Mouse (Mus musculus): Measurements from ENCODE around the gene Nup98. TPM values are rescaled to one million over a fixed set of nuclear protein-coding genes. Genes with fewer than 3 reads are reported as not detected.

Nup98 gene
- polyA plus RNA-seq, 1 experiment, result 0.81 TPM

DNA sequence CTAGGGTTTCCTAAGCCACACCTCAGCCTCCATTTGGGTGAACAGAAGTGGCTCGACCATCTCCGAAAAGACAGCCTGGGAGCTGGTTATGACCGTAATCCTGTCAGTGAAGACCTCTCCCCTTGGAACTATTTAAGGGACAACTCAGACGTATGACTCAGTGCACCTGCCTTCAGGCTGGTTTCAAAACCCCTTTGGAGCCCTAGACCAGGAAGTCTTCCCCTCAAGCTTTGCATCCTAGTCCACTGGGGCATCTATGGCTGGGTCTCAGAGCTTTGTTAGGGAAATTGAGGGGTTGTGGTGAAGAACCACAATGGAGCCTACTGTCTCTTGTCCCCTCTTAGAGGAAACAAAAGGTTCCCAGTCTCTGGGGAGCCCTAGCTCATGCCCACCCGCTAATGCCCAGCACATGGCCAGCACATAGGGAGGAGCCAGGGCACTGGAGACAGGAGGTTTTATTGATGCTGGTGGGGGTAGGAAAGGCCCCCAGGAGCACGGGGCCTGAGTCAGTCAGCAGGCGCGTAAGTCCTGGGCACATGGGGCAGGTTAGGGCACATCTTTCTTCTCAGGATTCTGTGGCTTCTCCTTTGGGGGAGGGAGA lies 28.8 kb upstream of the Nup98 start:
- no peak overlapping the region for H3K4me3 ChIP-seq (replicated peaks)
- H3K4me1 ChIP-seq, result peaks cover 69% of the 10 kb centered on the region
- peaks cover 92% of the 10 kb centered on the region for H3K36me3 ChIP-seq (replicated peaks; ENCODE audit: low read length)
- no peak for TF ChIP-seq FLI1 (IDR thresholded peaks at IDR 0.05; ENCODE audit: low read length)
- TF ChIP-seq GATA1 (IDR thresholded peaks at IDR 0.05; ENCODE audit: borderline replicate concordance, low read length), result no peak
- H3K9me3 ChIP-seq, result no peaks in the 10 kb centered on the region
- H3K27me3 ChIP-seq (replicated peaks), result no peaks in the 10 kb centered on the region

- H3K27me3 ChIP-seq (replicated peaks), result no peaks in the 10 kb centered on the region
- peaks cover 49% of the 10 kb centered on the region for H3K4me1 ChIP-seq
- no peaks in the 10 kb centered on the region for H3K9me3 ChIP-seq
- H3K36me3 ChIP-seq (replicated peaks; ENCODE audit: low read length), result peaks cover 48% of the 10 kb centered on the region
- no peak overlapping the region for H3K4me3 ChIP-seq (replicated peaks)
- TF ChIP-seq FLI1 (IDR thresholded peaks at IDR 0.05; ENCODE audit: low read length) (no peak), GATA1 (IDR thresholded peaks at IDR 0.05; ENCODE audit: borderline replicate concordance, low read length) (no peak)
These were observed 23.1 kb upstream of the Nup98 start for GRCm38 (mm10) chr7:102233059-102233458.

DNA sequence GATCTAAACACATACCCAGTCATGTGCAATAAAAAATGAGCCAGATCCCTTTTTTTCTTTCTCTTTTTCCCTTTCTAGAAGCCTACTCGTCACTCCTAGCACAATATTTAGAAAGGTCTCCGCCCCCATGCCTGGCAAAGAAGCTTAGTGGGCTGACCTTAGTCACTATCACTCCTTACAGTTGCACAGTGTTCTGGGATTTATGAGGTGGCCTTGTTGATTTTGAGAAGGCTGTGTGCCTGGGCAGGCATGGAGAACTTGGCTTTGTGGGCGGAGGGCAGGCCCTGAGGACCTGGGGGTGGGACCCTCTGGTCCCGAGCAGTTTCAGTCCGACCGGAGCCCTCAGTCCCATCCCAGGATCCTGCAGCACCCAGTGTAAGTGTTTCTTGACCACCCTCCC lies 19.8 kb upstream of the Nup98 start:
- Histone ChIP-seq H3K4me3 (replicated peaks) (no peak overlapping the region), H3K9me3 (no peaks in the 10 kb centered on the region), H3K36me3 (replicated peaks; ENCODE audit: low read length) (peaks cover 40% of the 10 kb centered on the region), H3K27me3 (replicated peaks) (no peaks in the 10 kb centered on the region), H3K4me1 (peaks cover 37% of the 10 kb centered on the region)
- TF ChIP-seq FLI1 (IDR thresholded peaks at IDR 0.05; ENCODE audit: low read length) (no peak), GATA1 (IDR thresholded peaks at IDR 0.05; ENCODE audit: borderline replicate concordance, low read length) (no peak)

GRCm38 (mm10) chr7:102228049-102228670 lies 18.2 kb upstream of the Nup98 start:
- Histone ChIP-seq H3K4me3 (replicated peaks) (no peak overlapping the region), H3K4me1 (peaks cover 45% of the 10 kb centered on the region), H3K36me3 (replicated peaks; ENCODE audit: low read length) (peaks cover 36% of the 10 kb centered on the region), H3K9me3 (no peaks in the 10 kb centered on the region), H3K27me3 (replicated peaks) (no peaks in the 10 kb centered on the region)
- TF ChIP-seq GATA1 (IDR thresholded peaks at IDR 0.05; ENCODE audit: borderline replicate concordance, low read length), result no peak

DNA sequence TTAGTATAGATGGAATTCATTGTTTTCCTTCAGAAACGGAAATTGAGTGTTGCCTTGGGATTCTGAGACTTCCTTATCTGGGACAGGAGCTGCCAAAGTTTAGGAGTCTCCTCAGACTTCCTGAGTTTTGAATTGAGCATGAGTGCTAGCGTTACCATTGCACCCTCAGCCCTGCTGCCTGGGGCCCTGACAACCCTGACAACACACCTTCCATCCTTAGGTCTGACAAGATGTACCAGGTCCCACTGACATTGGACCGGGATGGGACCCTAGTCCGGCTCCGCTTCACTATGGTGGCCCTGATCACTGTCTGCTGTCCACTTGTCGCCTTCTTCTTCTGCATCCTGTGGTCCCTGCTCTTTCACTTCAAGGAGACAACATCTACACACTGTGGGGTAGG lies 16.1 kb upstream of the Nup98 start:
- H3K9me3 ChIP-seq, result no peaks in the 10 kb centered on the region
- TF ChIP-seq GATA1 (IDR thresholded peaks at IDR 0.05; ENCODE audit: borderline replicate concordance, low read length) (no peak), FLI1 (IDR thresholded peaks at IDR 0.05; ENCODE audit: low read length) (no peak)
- peaks cover 47% of the 10 kb centered on the region for H3K4me1 ChIP-seq
- no peak overlapping the region for H3K4me3 ChIP-seq (replicated peaks)
- H3K36me3 ChIP-seq (replicated peaks; ENCODE audit: low read length), result peaks cover 29% of the 10 kb centered on the region
- no peaks in the 10 kb centered on the region for H3K27me3 ChIP-seq (replicated peaks)

GRCm38 (mm10) chr7:102223883-102224738 lies 14.1 kb upstream of the Nup98 start:
- H3K27me3 ChIP-seq (replicated peaks), result no peaks in the 10 kb centered on the region
- peaks cover 26% of the 10 kb centered on the region for H3K36me3 ChIP-seq (replicated peaks; ENCODE audit: low read length)
- peaks cover 35% of the 10 kb centered on the region for H3K4me1 ChIP-seq
- H3K4me3 ChIP-seq (replicated peaks), result peak overlapping the region; percentile 14
- TF ChIP-seq GATA1 (IDR thresholded peaks at IDR 0.05; ENCODE audit: borderline replicate concordance, low read length) (no peak), FLI1 (IDR thresholded peaks at IDR 0.05; ENCODE audit: low read length) (no peak)
- no peaks in the 10 kb centered on the region for H3K9me3 ChIP-seq

GRCm38 (mm10) chr7:102222830-102223556 lies 13.0 kb upstream of the Nup98 start:
- Histone ChIP-seq H3K9me3 (no peaks in the 10 kb centered on the region), H3K4me3 (replicated peaks) (peak overlapping the region; percentile 93), H3K27me3 (replicated peaks) (no peaks in the 10 kb centered on the region), H3K36me3 (replicated peaks; ENCODE audit: low read length) (peaks cover 23% of the 10 kb centered on the region), H3K4me1 (peaks cover 37% of the 10 kb centered on the region)
- TF ChIP-seq FLI1 (IDR thresholded peaks at IDR 0.05; ENCODE audit: low read length) (no peak), GATA1 (IDR thresholded peaks at IDR 0.05; ENCODE audit: borderline replicate concordance, low read length) (no peak)

DNA sequence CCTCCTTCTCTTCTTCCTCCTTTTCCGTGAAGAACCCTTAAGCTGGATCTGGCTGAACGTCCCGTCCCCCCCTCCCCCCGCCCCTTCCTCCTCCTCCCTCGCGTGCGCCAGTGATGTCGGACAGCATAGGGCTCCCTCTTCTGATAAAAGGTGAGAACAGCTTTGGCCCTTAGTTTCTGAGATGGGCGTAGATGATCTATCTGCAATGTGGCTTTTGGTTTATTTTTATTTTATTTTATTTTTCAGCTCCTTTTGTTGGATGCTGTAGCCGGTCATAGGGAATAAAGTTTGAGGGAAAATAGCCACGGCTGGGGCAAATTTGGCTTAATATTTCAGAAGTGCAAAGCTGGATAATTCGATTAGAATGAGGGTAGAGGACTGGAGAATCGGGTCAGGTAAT lies 12.4 kb upstream of the Nup98 start:
- Histone ChIP-seq H3K4me1 (peaks cover 42% of the 10 kb centered on the region), H3K9me3 (no peaks in the 10 kb centered on the region), H3K36me3 (replicated peaks; ENCODE audit: low read length) (peaks cover 18% of the 10 kb centered on the region), H3K27me3 (replicated peaks) (no peaks in the 10 kb centered on the region), H3K4me3 (replicated peaks) (peak overlapping the region; percentile 93)
- TF ChIP-seq FLI1 (IDR thresholded peaks at IDR 0.05; ENCODE audit: low read length), result no peak
- no peak for TF ChIP-seq GATA1 (IDR thresholded peaks at IDR 0.05; ENCODE audit: borderline replicate concordance, low read length)

DNA sequence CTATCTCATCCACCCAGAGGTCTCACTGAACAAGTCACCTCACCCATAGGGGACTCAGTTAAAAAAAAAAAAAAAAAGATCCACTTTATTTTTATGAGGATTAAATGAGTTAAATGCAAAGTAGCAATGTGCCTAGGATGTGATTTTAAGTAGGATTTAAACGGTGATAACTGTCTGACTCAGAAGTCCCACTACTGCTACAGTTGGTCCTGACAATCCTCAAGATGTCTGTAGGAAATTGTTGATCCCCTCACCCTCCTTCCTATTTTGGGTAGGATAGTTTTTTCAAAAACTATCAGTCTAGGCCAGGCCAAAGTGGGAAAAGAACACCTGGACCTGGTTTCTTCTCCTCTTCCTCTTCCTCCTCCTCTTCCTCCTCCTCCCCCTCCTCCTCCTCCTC lies 11.9 kb upstream of the Nup98 start:
- no peaks in the 10 kb centered on the region for H3K27me3 ChIP-seq (replicated peaks)
- peaks cover 46% of the 10 kb centered on the region for H3K4me1 ChIP-seq
- no peak for TF ChIP-seq GATA1 (IDR thresholded peaks at IDR 0.05; ENCODE audit: borderline replicate concordance, low read length)
- no peak for TF ChIP-seq FLI1 (IDR thresholded peaks at IDR 0.05; ENCODE audit: low read length)
- H3K9me3 ChIP-seq, result no peaks in the 10 kb centered on the region
- H3K36me3 ChIP-seq (replicated peaks; ENCODE audit: low read length), result peaks cover 14% of the 10 kb centered on the region
- H3K4me3 ChIP-seq (replicated peaks), result peak overlapping the region; percentile 93

Measured in megakaryocyte, embryonic 14.5 days (primary cell).